Mouse (Mus musculus) limb, embryonic 13.5 days (tissue): Measurements from ENCODE around the gene Efna1. TPM values are rescaled to one million over a fixed set of nuclear protein-coding genes. Genes with fewer than 3 reads are reported as not detected.

Experiments used
- ATAC-seq: fragments of 200-750 bp; cut with Nextera tagmentation; 2 replicates; pipeline ENCODE4 v1.8.0; 2017; ENCODE audit warnings: low read depth, moderate number of reproducible peaks, moderate TSS enrichment; ENCODE audit not compliant: low FRiP score
- H3K27ac ChIP-seq: fragments of 300-500 bp; sonication (generic); 2 replicates; pipeline ENCODE4 v1.5.1; 2015; ENCODE audit warnings: inconsistent platforms, mild to moderate bottlenecking, moderate library complexity
- H3K27me3 ChIP-seq: fragments of 300-500 bp; sonication (generic); 2 replicates; pipeline ENCODE4 v1.6.1; 2015; ENCODE audit warnings: mild to moderate bottlenecking, inconsistent platforms
- H3K36me3 ChIP-seq: fragments of 300-500 bp; sonication (generic); 2 replicates; pipeline ENCODE4 v1.6.1; 2015; ENCODE audit warnings: inconsistent platforms, mild to moderate bottlenecking, moderate library complexity
- H3K4me1 ChIP-seq: fragments of 300-500 bp; sonication (generic); 2 replicates; pipeline ENCODE4 v1.6.1; 2015; ENCODE audit warnings: inconsistent platforms
- H3K4me2 ChIP-seq: fragments of 300-500 bp; sonication (generic); replicated peaks from 2 replicates; pipeline ENCODE4 v1.6.1; 2015; ENCODE audit warnings: inconsistent platforms, mild to moderate bottlenecking, moderate library complexity
- H3K4me3 ChIP-seq: fragments of 300-500 bp; sonication (generic); 2 replicates; pipeline ENCODE4 v1.5.1; 2015; ENCODE audit warnings: moderate library complexity, mild to moderate bottlenecking, inconsistent platforms
- H3K9ac ChIP-seq: fragments of 300-500 bp; sonication (generic); 2 replicates; pipeline ENCODE4 v1.6.1; 2015; ENCODE audit warnings: mild to moderate bottlenecking, inconsistent platforms
- H3K9me3 ChIP-seq: fragments of 300-500 bp; sonication (generic); 2 replicates; pipeline ENCODE4 v1.6.1; 2016; ENCODE audit warnings: inconsistent platforms
- WGBS: fragments of 180-500 bp; shearing (Covaris S2); methylation state at CpG from one replicate; pipeline ENCODE4 v1.1.7; 2015; 5-methylcytosine and 5-hydroxymethylcytosine counted together
- polyA plus RNA-seq: library from polyadenylated mRNA; unstranded; fragments of >200 nt; fragmentation: Nextera tagmentation; extraction: Ambion mirVana; gene quantifications from 2 replicates; pipeline ENCODE4 v1.2.1, GENCODE M21; 2015

Gene Efna1
- 44.0 and 46.2 TPM in 2 replicates for polyA plus RNA-seq

DNA sequence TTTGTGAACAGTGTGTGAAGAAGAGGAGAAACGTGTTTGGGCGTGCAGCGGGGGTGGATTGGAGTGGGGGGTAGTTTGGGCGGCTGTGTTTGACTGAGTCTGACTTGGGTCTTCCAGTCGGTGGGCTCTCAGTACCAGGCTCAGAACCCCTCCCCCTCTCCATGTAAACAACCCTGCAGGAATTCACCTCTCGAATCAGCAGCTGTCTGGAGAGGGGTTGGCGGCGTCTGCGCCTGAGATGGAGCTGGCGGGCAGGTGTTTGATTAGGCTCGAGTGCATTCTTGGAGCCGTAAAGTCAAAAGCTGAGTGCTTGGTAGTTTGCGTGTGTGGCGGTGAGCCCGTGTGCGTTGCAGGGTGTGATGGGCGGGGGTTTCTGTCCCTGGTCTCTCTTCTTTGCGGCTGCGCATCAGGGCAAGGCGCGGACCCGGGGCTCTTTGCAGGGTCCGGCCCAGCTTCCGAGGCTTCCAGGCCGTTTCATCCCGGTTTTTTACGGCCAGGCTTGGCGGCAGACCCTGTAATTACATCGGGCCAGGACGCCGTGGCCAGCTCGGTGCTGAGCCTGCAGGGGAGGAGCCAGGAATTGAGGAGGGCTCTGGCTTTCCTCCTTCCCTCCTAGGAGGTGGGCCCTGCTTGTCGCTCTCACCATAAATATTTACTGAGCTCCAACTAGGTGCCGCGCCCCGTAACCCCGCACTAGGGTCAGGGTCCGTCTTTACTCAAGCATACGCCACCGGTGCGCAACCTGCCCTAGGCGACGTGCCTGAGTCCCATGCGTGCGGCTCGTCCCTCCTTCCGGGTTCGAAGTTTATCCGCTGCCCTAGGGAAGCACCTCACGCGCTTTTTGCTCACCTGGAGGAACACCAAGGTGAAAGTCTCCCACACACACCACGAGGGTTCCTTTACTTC, at the start of gene Efna1:
Gene Efna1 (minus strand): TSS at position 537 of the 906 bp plus-strand sequence.
- under 1% methylated on average over 52 of the region's 52 CpGs for WGBS
- peak; percentile 13; the same call in 1 of the 2 replicates for ATAC-seq
- Histone ChIP-seq H3K36me3 (peaks cover 5% of the 10 kb centered on the region), H3K4me2 (peak within 1 kb of the TSS; percentile 96), H3K9ac (peak within 1 kb of the TSS; percentile 85), H3K9me3 (no peaks in the 10 kb centered on the region), H3K27me3 (peaks cover 12% of the 10 kb centered on the region; the same call in 1 of the 2 replicates), H3K4me1 (peaks cover 51% of the 10 kb centered on the region), H3K4me3 (peak within 1 kb of the TSS; percentile 62), H3K27ac (peak within 1 kb of the TSS; percentile 86)

DNA sequence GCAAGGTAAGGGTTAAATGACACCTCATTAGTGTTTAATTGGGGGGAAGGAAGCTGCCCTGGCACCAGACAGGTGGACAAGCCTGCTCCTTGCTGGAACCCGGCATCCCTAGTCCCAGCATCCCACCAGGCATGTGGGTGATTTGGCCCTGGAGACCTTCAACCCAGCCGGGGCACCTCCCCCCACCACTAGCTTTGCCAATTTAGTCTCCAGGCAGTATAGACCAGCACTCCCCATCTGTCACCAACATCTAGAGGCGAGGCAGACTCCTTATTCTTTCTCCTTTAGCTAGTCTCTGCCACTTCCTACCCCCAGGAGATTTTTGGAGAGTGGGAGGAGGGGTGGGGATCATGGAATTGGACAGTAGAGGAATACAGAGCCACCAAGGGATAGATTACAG, 49.4 kb upstream of the Efna1 start:
- Histone ChIP-seq H3K27ac (no peak overlapping the region), H3K4me1 (peaks cover 54% of the 10 kb centered on the region), H3K9ac (no peak overlapping the region), H3K4me3 (no peak overlapping the region), H3K36me3 (peaks cover 26% of the 10 kb centered on the region), H3K9me3 (no peaks in the 10 kb centered on the region), H3K27me3 (no peaks in the 10 kb centered on the region; the same call in 1 of the 2 replicates), H3K4me2 (no peak overlapping the region)
- 33% methylated on average over 3 of the region's 3 CpGs for WGBS
- no peak for ATAC-seq

DNA sequence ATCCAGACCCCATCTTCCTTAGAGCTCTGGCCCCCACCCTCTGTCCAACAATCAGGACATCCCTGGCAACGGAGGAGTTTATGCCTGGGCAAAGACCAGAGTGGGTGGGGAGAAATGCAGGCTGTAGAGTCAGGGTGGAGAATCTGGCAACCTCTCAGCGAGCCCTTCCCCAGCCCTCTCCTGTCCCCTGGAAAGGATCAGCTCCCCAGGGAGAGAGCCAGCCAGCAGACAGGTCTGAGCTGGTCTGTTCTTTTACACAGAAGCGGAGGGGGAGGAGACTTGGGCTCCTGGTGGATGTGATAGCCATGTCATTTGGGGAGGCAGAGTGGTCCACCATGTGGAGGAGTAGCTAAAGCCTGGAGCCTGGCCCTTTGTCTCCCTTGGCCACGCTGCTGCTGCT, 47.7 kb upstream of the Efna1 start:
- Histone ChIP-seq H3K9me3 (no peaks in the 10 kb centered on the region), H3K4me2 (no peak overlapping the region; the same call in 1 of the 2 replicates), H3K27me3 (no peaks in the 10 kb centered on the region; the same call in 1 of the 2 replicates), H3K9ac (0 out of 2 replicates have a peak overlapping the region, but pooled peaks have one; percentile 35), H3K36me3 (peaks cover 9% of the 10 kb centered on the region), H3K4me1 (peaks cover 40% of the 10 kb centered on the region), H3K4me3 (no peak overlapping the region), H3K27ac (no peak overlapping the region)
- no peak for ATAC-seq
- 22% methylated on average over 4 of the region's 4 CpGs for WGBS

DNA sequence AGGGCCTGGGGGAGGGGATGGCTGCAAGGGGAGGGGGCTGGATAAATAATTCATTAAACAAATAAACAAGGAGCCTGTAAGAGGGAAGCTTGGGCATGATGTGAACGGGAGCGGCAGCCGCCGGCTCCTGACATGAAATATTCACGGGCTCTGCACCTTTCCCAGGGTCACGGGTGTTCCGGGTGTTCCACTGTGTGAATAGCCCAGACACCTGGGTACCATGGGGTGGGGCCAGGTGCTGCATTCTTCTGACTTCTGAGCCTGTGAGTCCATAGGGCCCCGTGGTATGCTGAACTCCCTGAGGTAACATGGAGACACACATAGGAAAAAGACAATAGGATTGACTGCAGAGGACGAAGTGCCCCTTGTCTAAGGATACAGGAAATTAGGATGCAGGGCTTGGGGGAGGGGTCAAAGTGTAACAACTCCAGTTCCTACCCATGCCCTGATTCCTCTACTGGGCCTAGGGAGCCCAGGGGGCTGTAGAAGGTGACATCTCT, 46.5 kb upstream of the Efna1 start:
- H3K36me3 ChIP-seq = no peaks in the 10 kb centered on the region
- H3K9me3 ChIP-seq = no peaks in the 10 kb centered on the region
- ATAC-seq = no peak
- no peak overlapping the region for H3K4me2 ChIP-seq
- H3K4me1 ChIP-seq = peaks cover 33% of the 10 kb centered on the region
- H3K4me3 ChIP-seq = no peak overlapping the region
- H3K27me3 ChIP-seq = no peaks in the 10 kb centered on the region; the same call in 1 of the 2 replicates
- 24% methylated on average over 9 of the region's 9 CpGs for WGBS
- 0 out of 2 replicates have a peak overlapping the region, but pooled peaks have one; percentile 4 for H3K9ac ChIP-seq
- H3K27ac ChIP-seq = no peak overlapping the region

DNA sequence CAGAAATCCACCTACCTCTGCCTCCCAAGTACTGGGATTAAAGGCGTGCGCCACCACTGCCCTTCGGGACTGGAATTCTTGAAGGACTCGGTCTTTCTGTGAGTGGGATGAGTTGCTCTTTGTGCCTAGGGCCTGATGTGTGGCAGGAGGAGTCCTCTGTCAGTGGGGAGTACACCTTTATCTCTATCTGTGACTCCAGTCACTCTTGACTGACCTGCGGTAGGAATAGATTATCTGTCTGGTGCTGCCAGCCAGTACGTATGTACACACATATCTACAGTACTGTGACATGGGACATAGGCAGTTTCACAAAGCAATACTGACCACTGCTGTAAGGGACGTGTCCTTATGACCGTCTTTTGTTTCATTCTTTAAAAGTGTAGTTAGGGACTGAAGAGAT, 44.9 kb upstream of the Efna1 start:
- Histone ChIP-seq H3K4me2 (no peak overlapping the region), H3K4me1 (peaks cover 36% of the 10 kb centered on the region), H3K9me3 (no peaks in the 10 kb centered on the region), H3K9ac (no peak overlapping the region), H3K36me3 (no peaks in the 10 kb centered on the region), H3K27ac (no peak overlapping the region), H3K27me3 (peaks cover 8% of the 10 kb centered on the region; the same call in 1 of the 2 replicates), H3K4me3 (no peak overlapping the region)
- 90% methylated on average over 8 of the region's 8 CpGs for WGBS
- ATAC-seq = no peak

DNA sequence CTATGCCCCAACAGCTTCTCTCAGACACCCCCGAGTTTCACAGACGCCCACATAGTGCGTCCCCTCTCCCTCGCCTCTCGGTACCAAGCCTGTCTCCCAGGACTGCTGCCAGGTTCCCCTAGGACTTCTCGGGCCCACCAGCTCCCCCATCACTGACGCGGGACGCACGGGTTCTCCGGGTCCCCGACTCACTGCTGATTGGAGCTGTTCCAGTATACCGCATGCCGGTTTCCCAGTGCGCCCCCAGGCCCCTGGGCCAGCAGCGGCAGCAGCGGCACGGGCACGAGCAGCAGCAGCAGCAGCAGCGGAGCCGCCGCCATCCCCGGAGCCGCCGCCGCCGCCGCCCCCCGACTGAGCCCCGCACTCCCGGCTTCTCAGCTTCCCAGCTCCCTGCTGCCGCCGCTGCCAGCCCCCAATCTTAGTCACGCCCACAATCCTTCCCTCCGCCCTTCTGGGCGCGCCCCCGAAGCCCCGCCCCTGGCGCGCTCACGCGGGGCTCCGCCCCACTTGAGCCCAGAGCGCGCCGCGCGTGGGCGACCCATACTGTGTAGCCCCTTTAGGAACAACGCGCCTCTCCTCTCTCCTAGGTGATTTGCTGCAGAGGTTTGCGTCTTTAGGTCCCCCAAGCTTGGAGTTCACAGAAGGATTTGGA, 41.7 kb upstream of the Efna1 start, which contains the start of gene Efna3:
Gene Efna3 (minus strand): TSS at position 452 of the 652 bp plus-strand sequence.
- Histone ChIP-seq H3K4me2 (peak within 1 kb of the TSS; percentile 98), H3K4me3 (peak within 1 kb of the TSS; percentile 74), H3K27ac (peak within 1 kb of the TSS; percentile 22; the same call in 1 of the 2 replicates), H3K27me3 (peaks cover 40% of the 10 kb centered on the region), H3K9me3 (no peaks in the 10 kb centered on the region), H3K36me3 (no peaks in the 10 kb centered on the region), H3K4me1 (peaks cover 51% of the 10 kb centered on the region), H3K9ac (peak within 1 kb of the TSS; percentile 81)
- ATAC-seq = peak; percentile 66
- under 1% methylated on average over 49 of the region's 53 CpGs for WGBS

DNA sequence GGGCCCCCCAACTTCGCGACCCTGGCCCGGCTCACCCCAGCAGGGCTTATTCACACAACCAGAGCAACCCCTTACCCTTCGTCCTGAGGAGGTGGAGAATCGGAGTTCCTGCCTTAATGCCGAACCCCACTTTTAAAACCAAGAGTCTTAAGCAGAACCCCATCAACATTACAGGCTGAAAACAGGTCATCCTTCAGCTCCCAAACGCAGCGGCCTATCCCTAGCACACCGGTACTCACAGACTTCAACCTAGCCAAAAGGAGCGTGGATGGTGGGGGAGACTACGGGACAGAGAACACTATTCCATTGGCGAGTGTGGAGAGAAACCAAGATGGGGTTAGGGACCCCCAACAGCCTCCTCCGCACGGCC, 41.2 kb upstream of the Efna1 start:
- H3K27ac ChIP-seq = peak overlapping the region; percentile 22; the same call in 1 of the 2 replicates
- H3K9ac ChIP-seq = peak overlapping the region; percentile 81
- ATAC-seq = 0 out of 2 replicates have a peak, but pooled peaks have one; percentile 1
- H3K4me2 ChIP-seq = peak overlapping the region; percentile 98
- H3K4me1 ChIP-seq = peaks cover 51% of the 10 kb centered on the region
- no peaks in the 10 kb centered on the region for H3K36me3 ChIP-seq
- peak overlapping the region; percentile 74 for H3K4me3 ChIP-seq
- H3K27me3 ChIP-seq = peaks cover 40% of the 10 kb centered on the region
- under 1% methylated on average over 12 of the region's 14 CpGs for WGBS
- no peaks in the 10 kb centered on the region for H3K9me3 ChIP-seq

DNA sequence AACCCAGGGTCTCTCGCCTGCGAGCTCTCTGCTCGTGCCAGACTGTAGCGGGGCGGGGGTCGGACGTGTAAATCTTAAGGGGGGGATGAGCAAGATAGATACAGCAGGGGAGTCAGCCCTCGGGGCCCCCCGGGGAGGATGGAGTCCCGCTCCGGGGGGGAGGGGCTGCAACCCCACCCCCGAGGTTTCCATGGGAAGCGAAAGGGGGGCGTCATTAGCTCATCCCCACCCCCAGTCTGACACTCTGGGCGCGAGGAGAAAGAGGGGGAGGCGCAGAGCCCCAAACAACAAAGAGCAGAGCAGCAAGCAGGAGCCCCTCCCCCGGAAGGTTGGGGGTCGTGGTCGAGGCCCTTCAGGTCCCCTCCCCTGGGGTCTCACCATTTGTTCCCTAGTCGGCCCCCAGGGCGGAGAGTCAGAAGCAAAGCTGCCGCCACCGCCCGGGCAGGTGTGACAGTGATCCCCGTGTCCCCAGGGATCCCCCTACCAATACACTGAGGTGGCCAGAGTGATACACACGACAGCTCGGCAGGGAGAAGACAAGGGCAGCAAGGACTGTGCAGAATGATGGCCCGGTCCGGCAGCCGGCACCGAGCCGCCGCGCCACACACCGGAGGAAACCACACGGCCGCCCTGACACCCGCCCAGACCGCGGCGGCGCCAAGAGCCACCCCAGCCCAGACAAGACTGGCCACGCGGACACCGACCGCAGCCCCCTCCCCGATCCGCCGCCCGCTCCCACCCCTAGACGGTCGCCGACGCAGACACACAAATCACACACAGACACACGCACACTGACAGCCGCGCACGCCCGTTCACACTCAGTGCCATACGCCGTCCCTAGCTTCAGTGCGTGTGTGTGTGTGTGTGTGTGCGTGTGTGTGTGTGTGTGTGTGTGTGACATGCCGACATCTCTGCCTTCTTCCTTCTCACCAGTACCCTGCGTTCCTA, 40.5 kb upstream of the Efna1 start:
- 0% methylated on average over 63 of the region's 66 CpGs for WGBS
- no peaks in the 10 kb centered on the region for H3K9me3 ChIP-seq
- peaks cover 53% of the 10 kb centered on the region for H3K4me1 ChIP-seq
- no peak for ATAC-seq
- peak overlapping the region; percentile 98 for H3K4me2 ChIP-seq
- peak overlapping the region; percentile 74 for H3K4me3 ChIP-seq
- H3K27me3 ChIP-seq = peaks cover 40% of the 10 kb centered on the region
- peak overlapping the region; percentile 81 for H3K9ac ChIP-seq
- no peak overlapping the region for H3K27ac ChIP-seq
- no peaks in the 10 kb centered on the region for H3K36me3 ChIP-seq

DNA sequence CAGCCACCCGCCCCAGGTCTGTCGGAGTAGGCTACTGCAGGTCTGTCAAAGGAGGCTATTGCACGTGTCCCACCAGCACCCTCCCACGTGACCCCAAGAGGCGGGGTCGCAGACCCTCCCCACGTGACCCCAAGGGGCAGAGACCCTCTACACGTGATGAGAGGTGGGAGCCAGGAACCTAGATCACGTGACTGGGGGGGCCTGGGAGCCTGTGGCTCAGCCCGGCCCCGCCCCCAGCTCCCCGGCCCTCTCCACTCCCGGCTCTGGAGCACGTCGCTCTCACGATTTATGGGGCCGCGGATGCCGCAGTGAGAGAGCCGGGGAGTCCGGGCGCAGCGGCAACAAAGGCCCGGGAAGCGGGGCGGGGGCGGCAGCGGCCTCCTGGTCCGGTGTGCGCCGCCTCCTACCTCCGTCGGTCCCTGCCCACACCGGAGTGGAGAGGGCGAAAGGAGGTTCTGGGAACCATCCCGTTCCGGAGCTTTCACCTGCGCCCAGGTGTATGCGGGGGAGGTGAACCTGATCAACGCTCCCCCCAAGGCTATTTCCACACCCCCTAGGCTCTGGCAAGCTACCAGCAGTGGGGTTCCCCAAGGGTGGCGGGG, 39.7 kb upstream of the Efna1 start:
- Histone ChIP-seq H3K27ac (no peak overlapping the region), H3K9ac (peak overlapping the region; percentile 81), H3K4me1 (peaks cover 61% of the 10 kb centered on the region), H3K36me3 (no peaks in the 10 kb centered on the region), H3K27me3 (peaks cover 44% of the 10 kb centered on the region), H3K4me3 (peak overlapping the region; percentile 74), H3K4me2 (peak overlapping the region; percentile 98), H3K9me3 (no peaks in the 10 kb centered on the region)
- WGBS = under 1% methylated on average over 41 of the region's 41 CpGs
- ATAC-seq = no peak

DNA sequence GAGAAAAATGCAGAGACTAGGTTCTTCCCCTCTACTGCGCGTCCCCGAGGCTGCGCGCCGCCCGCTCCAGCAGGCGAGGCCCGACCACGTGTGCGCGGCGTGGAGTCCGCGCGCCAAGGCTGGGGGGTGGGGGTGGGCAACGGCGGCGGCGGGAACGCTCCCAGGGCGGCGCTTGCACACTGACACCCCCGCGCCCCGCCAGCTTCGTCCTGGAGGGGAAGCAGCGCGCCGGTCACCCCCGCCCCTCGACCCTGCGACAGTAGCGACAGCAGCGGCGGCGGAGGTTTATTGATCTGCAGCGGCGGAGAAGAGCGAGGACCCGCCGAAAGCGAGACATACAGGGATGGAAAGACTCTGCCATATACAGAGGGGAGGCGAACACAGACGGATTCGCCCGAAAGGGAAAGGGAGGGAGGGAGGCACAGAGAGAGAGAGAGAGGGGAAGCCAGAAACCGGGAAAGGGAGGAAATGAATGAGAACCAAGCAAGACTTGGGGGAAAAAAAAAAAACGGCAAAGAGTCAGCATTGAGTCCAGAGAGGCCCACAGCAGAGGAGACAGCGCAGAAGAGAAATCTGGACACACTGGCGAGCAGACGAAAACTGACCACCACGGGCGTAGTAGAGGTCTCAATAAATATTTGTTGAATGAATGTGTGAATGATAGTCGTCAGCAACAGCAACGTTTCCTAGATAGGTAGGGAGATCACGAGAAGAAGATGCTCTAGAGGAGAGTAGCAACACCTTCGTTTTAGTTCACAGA, 38.8 kb upstream of the Efna1 start:
- peaks cover 70% of the 10 kb centered on the region for H3K4me1 ChIP-seq
- 3% methylated on average over 57 of the region's 58 CpGs for WGBS
- H3K9me3 ChIP-seq = no peaks in the 10 kb centered on the region
- H3K27ac ChIP-seq = no peak overlapping the region
- H3K4me3 ChIP-seq = peak overlapping the region; percentile 74
- H3K9ac ChIP-seq = peak overlapping the region; percentile 53
- peak overlapping the region; percentile 98 for H3K4me2 ChIP-seq
- ATAC-seq = no peak
- H3K36me3 ChIP-seq = peaks cover 5% of the 10 kb centered on the region; the same call in 1 of the 2 replicates
- peaks cover 44% of the 10 kb centered on the region for H3K27me3 ChIP-seq
